Mouse (Mus musculus): ENCODE measurements around the gene Myo19.

GRCm38 (mm10) chr11:84932261-84932660 is 52.3 kb downstream of the Myo19 start:
- TF ChIP-seq EP300 (IDR thresholded peaks at IDR 0.05; ENCODE audit: low read depth) (no peak), CTCF (IDR thresholded peaks at IDR 0.05; ENCODE audit: low read depth) (no peak)
